Mouse (Mus musculus): Measurements from ENCODE around the gene Gtf2a2.

Gtf2a2 gene

GRCm38 (mm10) chr9:70069961-70070435, 57.6 kb downstream of the Gtf2a2 start:
- no peak for DNase-seq

DNA sequence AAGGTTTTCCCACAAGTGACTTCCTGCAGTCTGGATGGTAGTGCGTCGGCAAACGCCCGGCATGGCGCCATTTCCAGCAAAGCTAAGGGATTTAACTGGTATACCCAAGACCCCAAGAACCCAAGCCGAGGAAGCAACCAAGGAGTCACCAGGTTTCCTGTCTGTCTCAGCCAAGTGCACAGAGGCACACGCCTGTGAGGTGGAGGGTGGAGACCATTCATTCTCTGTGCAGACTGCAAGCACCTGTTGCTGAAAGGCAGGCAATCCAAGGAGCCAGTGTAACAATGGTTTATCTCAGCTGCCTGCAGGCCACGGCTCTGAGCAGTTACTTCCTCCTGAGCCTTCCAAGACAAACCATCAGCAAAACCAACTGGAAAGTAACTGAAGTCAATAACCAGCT, 60.0 kb downstream of the Gtf2a2 start:
- no peak for DNase-seq

Measured in retina, postnatal 1 day (tissue).